Mouse (Mus musculus): ENCODE measurements around the gene Pgm5.

The Pgm5 gene

DNA sequence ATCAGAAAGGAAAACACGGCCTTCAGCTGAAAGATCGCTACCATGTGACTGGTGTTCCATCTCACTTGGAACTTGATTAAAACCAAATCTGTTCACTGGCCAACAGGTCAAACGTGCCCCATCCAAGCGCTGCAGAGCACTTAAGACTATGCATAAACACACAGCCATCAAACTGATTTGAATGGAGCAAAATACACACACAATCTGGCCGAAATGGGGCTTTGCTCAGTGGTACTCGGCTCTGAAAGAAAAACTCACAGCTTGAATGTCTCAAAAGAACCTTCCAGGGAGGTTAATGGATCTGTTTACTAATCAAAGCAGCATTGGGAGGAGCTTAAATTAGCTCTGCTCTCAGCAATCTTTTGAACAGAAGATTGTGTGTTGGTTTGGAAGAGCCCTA lies 81.7 kb downstream of the Pgm5 start:
- DNase-seq (ENCODE audit: low spot score in 2 of 2): no peak

DNA sequence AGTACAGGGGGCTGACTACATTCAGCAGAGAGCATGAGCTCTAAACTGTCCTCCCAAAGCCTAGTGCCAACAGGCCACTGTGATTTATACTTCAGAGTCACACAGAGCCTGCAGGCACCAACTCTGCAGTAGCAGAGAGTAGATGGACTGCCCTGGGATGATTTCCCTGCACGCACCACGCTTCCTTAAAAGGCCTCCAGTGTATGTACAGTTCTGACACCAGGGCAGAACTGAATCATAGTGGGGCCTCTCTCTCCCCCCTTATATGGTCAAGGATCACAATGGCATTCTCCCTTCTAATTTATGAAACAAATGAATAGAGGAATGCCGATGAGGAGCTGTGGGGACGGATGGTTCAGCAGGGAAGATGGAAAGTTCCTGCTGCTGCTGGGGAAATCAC lies 91.3 kb downstream of the Pgm5 start:
- DNase-seq (ENCODE audit: low spot score in 2 of 2): no peak

DNA sequence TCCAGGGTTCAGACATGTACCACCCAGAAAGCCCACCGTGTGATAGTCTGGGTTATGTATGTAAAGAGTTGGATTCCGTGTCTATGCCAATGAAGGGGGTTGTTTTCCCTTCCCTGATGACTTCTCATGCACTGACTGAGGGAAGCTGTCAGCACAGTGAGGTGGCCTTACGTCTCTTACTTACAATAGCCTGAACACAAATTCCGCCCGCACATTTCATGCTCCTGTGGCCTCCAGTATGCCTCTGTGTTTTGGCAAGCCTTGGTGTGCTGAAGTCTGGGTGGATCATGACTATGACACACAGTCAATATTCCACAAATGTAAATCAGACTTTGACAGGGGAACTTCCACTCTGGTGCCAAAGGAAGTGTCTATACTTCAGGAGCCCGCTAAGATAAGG lies 94.3 kb downstream of the Pgm5 start:
- DNase-seq (ENCODE audit: low spot score in 2 of 2): no peak

DNA sequence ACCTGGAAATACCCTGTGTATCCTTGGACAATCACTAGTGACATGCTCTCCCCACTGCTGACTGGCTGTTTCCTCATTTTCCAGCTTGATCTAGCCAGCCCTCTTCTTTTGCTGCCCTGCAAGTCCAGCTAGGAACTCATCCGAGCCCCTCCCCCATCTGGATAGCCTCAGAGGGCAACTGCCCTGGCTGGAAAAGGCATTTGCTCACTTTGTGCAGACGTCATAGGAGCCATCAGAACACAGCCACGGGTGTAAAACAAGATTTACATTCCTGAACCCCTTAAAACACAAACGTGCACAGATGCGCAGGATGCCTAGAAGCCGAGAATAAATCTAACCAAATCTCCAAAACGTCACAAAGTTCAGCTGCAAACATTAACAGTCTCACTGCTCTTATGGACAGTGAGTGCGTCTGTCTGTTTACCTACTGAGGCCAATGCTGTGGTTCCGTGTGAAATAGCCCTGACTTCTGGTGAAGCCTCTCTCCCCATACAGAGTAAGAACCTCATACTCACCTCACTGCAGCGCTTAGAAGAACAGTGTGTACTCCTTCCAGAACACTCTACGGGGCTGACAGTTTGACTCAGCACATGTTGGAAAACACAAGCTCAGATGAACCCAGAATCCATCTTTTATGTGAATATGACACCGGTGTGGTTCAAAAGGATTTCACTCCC lies 99.0 kb downstream of the Pgm5 start:
- no peak for DNase-seq (ENCODE audit: low spot score in 2 of 2)

DNA sequence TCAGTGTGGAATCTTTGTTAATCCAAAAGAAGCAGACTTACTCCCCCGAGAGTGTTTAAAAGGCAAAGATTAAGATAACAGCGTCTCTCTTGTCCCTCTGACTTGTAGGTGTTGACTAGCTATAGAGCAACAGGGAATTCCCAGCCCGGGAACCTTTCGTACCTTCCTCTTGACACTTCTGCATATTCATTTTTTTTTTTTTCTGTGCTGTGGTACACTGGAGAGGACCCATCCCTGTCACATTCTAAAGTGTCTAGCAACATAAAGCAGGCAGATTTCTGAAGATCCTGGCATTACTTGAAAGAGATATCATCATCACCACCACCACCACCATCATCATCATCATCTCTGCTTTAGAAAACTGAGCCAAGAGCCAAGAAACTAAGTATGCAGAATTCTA lies 105.0 kb downstream of the Pgm5 start:
- no peak for DNase-seq (ENCODE audit: low spot score in 2 of 2)

DNA sequence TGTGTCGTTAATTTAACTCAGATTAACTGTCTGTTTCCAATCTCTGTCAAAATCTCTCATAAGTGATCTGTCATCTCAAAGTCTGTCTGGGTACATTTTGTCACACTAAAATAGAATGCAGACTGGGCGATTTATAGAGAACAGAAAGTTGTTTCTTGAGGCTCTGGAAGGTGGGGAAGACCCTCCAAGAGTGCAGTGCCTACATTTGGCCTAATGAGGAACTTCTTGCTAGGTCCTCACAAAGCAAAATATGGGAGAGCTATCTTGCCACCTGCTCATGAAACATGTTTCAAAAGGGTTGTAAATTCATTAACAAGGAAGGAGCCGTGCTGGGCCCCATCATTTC lies 107.2 kb downstream of the Pgm5 start:
- no peak for DNase-seq (ENCODE audit: low spot score in 2 of 2)

DNA sequence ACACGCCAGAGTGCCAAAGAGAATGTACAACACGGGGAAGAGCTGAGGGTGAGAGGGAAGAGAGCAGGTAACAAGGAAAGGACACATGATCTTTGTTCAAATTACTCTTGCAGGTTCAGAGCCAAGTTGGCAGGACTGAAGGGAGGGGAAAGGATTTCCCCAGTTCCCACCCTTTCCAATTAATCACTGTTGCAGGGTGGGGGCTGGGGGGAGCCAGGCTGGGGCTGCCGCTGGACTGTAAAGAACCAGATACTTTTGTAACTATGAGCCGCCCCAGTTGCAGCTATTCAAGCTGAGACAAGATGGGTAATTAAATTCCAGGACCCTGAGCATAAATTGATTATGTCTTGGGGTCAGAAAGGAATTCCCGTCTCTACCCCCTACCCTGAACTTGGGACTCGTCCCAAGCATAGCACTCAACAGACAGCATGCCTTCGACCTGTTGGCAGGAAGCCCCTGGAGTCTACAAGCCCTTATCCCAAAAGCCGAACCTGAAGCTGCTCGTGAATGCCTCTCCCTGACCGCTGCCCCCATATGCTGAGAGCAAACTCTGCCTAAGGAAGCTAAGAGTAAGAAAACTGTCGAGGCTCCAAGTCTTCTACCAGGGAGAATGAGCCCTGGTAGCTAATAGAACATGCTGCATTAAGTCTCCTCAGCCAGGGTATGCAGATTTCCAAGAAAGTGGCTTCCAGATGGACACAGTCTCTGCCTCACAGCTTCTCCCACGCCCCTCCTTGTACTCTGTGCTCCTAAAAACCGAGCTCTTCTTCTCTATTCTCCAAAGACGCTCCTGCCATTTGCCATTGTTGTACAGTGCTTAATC lies 107.8 kb downstream of the Pgm5 start:
- no peak for DNase-seq (ENCODE audit: low spot score in 2 of 2)

DNA sequence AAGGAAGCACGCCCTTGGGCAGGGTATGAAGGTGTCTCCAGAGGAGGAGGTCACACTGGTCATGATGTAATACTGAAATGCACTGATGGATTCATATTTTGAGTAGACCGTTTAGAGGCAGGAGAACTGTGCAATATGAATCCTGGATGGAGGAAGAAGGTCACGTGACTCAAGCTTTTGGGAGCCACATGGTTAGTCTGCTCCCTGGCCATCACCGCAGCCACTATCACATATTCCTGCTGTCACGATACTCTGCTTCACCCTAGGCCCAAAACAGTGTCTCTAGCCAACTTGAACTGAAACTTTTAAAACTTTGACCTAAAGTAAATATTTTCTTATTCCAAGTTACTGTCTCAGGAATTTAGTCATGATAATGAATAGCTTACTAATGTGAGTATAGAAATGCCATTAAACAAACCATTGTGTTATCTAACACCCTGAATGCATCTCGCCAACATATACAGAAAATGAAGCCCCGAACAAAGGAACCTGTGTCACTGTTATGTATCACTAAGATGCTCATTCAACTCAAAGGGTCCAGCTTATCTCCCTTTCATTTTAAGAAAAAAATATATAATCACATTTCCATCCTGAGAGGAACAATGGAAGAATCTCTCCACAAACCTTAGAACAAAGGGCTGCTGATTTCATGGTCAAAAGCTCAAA lies 108.6 kb downstream of the Pgm5 start:
- no peak for DNase-seq (ENCODE audit: low spot score in 2 of 2)

DNA sequence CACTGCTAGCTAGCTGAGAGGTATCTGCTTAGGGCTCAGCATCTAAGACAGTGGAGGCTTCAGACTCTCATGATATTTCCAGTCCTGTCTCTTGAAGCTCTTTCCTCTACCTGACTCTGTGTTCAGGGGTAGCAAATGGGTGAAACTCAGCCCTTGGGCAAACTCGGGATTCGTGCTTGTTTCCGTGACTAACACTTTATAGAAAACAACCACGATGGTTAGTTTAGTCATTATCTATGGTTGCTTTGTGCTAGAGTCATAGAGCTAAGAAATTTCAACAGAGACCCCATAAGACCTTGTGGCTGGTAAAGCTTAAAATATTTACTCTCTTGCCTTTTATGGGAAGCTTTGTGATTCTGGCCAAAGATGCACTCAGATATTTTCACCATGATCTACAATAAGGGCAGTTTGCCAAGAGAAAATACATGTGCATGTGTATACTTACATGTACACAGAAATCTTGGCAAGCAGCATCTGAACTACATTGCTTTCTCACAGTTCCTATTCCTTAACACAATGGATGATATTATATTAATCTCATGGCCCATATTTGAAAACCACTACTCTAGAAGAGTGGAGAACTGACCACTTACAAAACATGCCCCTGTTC lies 115.3 kb downstream of the Pgm5 start:
- no peak for DNase-seq (ENCODE audit: low spot score in 2 of 2)

DNA sequence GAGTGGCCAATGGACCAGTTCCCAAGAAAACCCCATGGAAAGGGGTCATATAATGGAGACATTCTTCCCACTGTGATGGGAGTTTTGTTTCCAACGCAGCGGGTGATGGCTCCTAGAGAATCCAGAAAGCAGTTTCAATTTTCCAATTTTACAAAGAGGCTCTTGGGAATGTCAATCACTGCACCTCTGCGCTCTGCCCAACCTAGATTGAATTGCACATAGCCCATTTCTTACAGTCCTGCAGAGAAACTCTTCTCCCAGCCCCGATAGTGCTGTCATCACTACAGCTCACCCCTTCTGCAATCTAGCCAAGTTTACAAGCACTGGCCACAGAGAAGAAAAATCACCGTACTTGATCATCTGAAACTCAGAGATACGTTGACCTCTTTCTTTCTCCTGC lies 119.0 kb downstream of the Pgm5 start:
- no peak for DNase-seq (ENCODE audit: low spot score in 2 of 2)

DNA sequence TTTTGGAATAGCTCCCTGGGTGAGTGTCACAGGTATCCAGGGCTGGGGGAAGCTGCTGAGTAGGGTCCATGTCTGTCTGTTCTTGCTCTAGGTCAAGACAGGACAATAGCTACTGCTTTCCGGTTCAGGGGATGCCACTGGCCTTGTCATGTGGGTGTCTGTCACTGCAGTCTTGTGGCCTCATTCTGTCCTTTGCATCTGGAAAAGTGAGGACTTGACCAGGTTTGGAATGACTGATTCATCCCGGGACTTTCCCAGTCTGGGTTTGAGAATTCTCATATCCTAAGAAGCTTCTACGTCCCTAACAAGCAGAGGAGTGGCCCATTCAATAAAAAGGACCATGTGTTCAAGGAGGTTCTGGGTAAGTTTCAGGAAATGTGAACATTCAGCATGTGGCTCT lies 122.9 kb downstream of the Pgm5 start:
- DNase-seq (ENCODE audit: low spot score in 2 of 2): no peak

DNA sequence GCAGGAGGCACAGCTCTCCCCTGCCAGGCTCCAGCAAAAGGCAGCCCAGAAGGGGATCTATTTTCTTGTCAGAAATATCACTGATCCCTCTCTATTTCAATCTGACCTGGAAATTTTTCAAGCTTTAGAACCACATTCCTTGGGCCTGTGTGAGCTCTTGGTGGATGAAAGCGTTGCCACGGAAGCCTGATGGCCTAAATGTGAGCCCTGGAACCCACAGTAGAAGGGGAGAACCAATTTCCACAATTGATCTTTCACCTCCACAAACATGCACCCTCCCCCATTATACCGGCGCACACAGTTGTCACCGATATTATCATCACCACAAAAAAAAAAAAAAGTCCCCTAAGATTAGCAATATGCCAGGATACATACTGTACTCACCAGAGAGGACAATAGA lies 123.6 kb downstream of the Pgm5 start:
- DNase-seq (ENCODE audit: low spot score in 2 of 2): no peak

DNA sequence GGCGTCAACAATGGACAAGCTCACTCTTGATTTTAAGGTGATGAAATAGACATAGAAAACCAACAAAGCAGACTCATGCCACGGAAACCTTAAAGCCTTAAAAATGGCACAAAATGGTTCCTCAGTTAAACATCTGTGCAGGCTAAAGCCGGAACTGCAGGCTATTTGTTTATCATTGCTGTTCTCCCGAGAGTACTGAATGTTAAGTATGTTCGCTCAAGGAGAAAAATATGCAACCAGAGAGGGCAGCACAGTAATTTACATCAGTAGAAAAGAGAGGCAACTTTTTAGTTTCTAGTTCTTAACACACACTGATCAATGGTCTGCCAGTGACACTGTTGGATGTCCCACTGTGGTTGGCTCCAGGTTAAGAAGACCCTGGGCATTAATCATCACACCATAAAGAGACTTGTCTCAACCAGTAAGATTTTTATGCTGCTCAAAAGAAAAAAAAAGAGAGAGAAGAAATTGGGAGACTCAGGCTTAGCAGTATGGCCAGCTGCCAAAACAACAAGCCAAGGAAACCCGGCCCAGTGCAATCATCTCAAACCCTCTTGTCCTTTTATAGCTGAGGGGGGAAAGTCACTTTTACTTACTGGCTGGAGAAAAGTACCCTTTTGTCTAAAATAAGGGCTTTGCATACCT lies 126.0 kb downstream of the Pgm5 start:
- peak in 1 of 2 experiments; percentile 21 for DNase-seq (ENCODE audit: low spot score in 2 of 2)

DNA sequence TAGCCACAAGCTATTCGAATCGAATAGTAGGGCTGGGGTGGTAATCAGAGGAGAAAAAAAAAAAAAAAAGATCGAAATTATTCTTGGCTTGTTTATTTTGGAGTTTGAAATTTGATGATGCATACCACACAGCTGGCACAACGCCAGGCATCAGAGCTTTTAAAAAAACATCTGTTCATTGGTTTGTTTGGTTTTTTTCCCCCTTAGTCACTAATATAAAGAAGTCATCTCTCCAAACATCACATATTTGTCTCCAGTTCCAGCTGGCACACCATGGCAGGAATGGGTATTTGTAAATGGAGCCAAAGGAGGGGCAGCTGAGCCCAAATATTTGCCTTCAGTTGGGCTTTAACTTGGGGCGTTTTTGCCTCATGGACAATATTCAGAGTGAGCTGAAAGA lies 131.0 kb downstream of the Pgm5 start:
- no peak for DNase-seq (ENCODE audit: low spot score in 2 of 2)

DNA sequence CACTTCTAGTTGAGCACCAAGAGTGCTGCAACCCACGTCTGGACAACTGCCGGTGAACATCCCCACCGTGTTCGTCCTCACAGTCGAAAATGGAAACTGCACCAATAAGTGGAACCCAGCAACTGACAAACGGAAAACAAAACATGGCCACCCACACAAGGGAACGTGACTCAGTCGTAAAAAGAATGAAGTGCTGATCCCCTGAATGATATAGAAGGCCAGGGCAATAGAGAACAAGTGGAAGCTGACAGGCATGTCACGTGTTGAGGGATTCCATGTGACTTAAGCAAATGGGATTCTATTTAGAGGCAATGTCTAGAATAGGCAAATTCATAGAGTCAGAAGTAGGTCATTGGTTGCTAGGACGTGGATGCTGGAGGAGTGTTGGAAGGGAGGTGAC lies 137.3 kb downstream of the Pgm5 start:
- no peak for DNase-seq (ENCODE audit: low spot score in 2 of 2)

DNA sequence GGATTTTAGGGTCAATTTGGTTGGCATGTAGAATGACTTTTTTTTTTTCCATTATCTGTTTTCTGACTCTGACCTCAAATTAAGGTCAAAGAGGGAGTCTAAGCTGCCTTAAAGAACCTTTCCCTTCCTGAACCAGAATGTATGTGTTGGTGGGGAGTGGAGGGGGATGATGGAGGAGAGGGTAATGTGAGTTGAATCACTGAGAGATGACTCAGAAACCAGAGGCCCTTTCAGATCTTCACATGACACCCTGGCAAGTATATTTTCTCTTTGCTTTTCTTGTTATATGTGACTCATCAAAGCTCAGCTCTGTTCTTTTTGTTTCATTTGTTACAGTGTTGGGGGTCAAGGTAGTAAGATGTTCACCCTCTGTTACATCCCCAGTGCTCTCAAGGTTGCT lies 141.2 kb downstream of the Pgm5 start:
- no peak for DNase-seq (ENCODE audit: low spot score in 2 of 2)

DNA sequence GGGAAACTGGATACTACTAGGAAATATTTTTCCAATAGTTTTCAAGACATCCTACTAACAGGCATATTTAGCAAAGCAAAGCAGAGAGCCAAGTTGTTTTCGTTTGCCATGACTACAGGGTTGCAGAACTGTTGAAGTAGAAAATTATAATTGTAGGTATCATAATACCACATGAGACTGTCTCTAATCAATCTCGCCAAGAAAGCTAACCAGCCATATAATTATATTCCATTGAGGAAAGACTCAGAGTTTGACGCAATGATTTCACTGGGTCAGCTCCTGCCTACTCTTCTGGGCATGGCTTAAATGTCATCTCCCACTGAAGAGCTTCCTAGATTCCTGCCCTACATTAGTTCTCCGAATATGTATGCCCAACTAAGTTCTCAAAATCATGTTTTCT lies 142.2 kb downstream of the Pgm5 start:
- no peak for DNase-seq (ENCODE audit: low spot score in 2 of 2)

DNA sequence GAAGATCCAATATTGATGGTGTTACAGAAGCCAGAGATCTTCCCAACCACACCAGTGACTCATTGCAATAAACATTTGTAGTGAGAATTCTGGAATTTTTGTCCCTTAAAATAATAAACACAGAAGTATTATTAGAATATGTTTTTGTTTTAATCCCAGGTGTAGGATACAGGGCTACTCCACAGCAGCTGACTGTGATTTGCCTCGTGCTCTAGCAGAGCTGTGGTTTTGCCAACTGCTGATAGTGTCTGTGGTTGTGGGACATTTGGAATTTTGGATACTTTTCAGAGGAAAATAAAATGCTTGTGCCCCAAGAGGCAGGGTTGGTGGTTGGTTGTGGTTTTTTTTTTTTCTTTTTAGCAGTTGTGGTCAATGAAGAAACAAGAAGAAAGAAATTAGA lies 143.6 kb downstream of the Pgm5 start:
- DNase-seq (ENCODE audit: low spot score in 2 of 2): no peak

DNA sequence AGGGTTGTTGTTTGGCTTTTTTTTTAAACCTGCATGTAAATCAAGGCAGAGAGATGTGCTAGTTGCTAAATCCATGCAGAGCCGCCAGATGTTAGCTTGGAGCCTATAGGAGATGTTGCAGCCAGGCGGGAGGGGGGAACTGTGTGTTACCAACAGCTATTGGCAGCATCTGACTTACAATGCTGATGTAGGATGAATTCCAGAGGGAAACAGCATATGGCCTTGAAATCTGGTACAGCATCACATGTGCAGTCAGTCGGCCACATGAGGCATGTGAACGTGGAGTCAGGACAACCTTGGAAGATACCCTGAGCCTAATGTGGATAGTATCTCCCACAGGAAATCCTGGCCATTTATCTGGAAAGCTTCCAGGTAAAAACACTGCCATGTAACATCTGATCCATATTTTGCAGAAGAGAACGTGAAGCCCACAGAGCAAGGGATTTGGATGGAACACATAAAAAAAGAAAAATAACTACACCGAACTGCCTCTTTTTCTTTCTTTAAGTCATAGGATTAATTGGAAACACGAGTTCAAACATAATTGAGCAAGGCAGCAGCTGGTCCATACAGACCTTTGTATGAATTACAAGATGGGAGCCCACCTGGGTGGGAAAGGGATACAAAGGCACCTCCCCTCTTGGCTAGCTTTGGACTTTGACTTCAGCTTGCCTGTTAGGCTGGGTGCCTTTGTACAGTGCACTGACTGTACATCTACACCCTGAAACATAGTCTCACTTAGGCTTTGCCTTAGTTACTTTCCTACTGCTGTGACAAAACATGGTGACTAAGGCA lies 145.2 kb downstream of the Pgm5 start:
- DNase-seq (ENCODE audit: low spot score in 2 of 2): no peak

DNA sequence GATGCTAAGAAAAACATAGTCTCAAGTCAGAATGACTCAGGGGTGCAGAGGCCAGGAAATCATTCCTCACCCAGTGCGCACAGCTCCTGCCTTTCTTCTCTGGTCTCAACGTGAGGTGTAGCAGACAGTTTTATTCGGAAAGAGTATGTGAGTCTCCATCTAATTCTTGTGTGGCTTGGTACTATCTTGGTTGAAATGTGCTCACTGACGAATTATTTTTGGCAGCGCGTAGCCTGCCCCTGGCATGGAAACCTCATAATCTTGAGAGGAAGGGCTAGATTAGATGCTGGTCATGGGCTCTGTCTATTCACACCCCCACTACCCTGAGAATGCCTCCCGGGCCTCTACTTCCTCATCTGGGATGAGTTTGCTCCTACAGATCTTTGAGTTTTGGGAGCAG lies 153.6 kb downstream of the Pgm5 start:
- DNase-seq (ENCODE audit: low spot score in 2 of 2): no peak

Data from urinary bladder, postnatal 36 days (tissue).